Mouse (Mus musculus) bone marrow macrophage, adult 2 months (primary cell): ENCODE measurements around the gene Degs1.

Experiments used
- CTCF ChIP-seq: IDR thresholded peaks from 2 replicates; pipeline ENCODE4 v1.5.1; 2012; ENCODE audit warnings: low read depth, mild to moderate bottlenecking, low read length, moderate library complexity
- POLR2A ChIP-seq: IDR thresholded peaks from 2 replicates; pipeline ENCODE4 v1.6.1; 2012; ENCODE audit warnings: mild to moderate bottlenecking, low read depth, low read length, borderline replicate concordance

- TF ChIP-seq POLR2A (no peak), CTCF (no peak)
Measured at GRCm38 (mm10) chr1:182296816-182297215, 14.2 kb upstream of the Degs1 start.
